Mouse (Mus musculus) liver, adult 2 months (tissue): ENCODE results near the gene Fam149b.

Experiments used
- CTCF ChIP-seq: fragments of 200-500 bp; IDR thresholded peaks from 2 replicates; pipeline ENCODE4 v1.5.1; 2011; ENCODE audit warnings: low read depth, low read length, control low read depth
- POLR2A ChIP-seq: fragments of 200-500 bp; IDR thresholded peaks from 2 replicates; pipeline ENCODE4 v1.6.1; 2011; ENCODE audit warnings: low read length, control low read depth; ENCODE audit not compliant: insufficient read depth; ENCODE audit errors: extremely low read depth

- TF ChIP-seq CTCF (no peak), POLR2A (no peak)
These were observed 80.6 kb downstream of the Fam149b start for GRCm38 (mm10) chr14:20428593-20428992.
